Mouse (Mus musculus) intestine, embryonic 16.5 days (tissue): ENCODE measurements at regions not wholly inside any gene's neighbourhood (a gene's known extent, or its start where the extent isn't known, plus 50 kb on each side); places are given as distances from the start of the nearest gene placed in this dataset.

Experiments
- ATAC-seq: fragments of 200-750 bp; cut with Nextera tagmentation; 2 replicates; pipeline ENCODE4 v1.8.0; 2017; ENCODE audit warnings: moderate TSS enrichment, moderate library complexity
- H3K27ac ChIP-seq: fragments of 300-500 bp; sonication (generic); 2 replicates; pipeline ENCODE4 v1.5.1; 2014; ENCODE audit warnings: mild to moderate bottlenecking, low read length
- H3K27me3 ChIP-seq: fragments of 300-500 bp; sonication (generic); replicated peaks from 2 replicates; pipeline ENCODE4 v1.6.1; 2014; ENCODE audit warnings: low read length, control low read depth, mixed read lengths; ENCODE audit not compliant: control insufficient read depth, insufficient read depth
- H3K36me3 ChIP-seq: fragments of 300-500 bp; sonication (generic); 2 replicates; pipeline ENCODE4 v1.6.1; 2014; ENCODE audit warnings: low read length, control low read depth; ENCODE audit not compliant: control insufficient read depth, insufficient read depth
- H3K4me1 ChIP-seq: fragments of 300-500 bp; sonication (generic); 2 replicates; pipeline ENCODE4 v1.6.1; 2014; ENCODE audit warnings: low read length, control low read depth, mixed read lengths; ENCODE audit not compliant: control insufficient read depth, insufficient read depth
- H3K4me2 ChIP-seq: fragments of 300-500 bp; sonication (generic); 2 replicates; pipeline ENCODE4 v1.6.1; 2014; ENCODE audit warnings: low read depth, low read length, control low read depth
- H3K4me3 ChIP-seq: fragments of 300-500 bp; sonication (generic); 2 replicates; pipeline ENCODE4 v1.5.1; 2014; ENCODE audit warnings: mild to moderate bottlenecking, low read length
- H3K9ac ChIP-seq: fragments of 300-500 bp; sonication (generic); 2 replicates; pipeline ENCODE4 v1.6.1; 2014; ENCODE audit warnings: low read depth, low read length
- H3K9me3 ChIP-seq: fragments of 300-500 bp; sonication (generic); 2 replicates; pipeline ENCODE4 v1.6.1; 2016; ENCODE audit warnings: low read length, control low read depth; ENCODE audit not compliant: control insufficient read depth
- WGBS: fragments of 180-500 bp; shearing (Covaris S2); extraction: QIAGEN DNeasy Blood & Tissue Kit; methylation state at CpG from one replicate; pipeline ENCODE4 v1.1.7; 2014; 5-methylcytosine and 5-hydroxymethylcytosine counted together

DNA sequence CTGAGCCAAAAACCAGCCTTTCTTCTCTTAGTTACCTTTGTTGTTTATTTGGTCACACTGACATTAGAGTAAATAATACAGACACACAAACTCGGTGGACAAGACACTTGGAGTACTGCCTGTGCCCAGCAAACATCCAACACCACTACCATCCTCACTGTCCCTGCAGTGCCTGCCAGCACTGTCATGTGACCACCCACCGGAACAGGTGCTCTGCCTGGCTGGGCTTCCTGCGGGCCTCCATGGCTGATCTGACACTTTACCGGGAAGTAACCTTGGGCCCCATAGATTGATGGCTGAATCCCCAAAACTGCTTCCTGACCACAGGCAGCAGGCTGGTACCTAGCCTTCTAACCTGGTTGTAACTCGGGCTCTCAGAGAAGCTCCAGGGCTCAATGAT lies 175.2 kb upstream of the Agap1 start:
- ATAC-seq = no peak
- 63% methylated on average over 5 of the region's 5 CpGs for WGBS
- no peaks in the 10 kb centered on the region for H3K27me3 ChIP-seq

GRCm38 (mm10) chr1:89281107-89281655 lies 173.4 kb upstream of the Agap1 start:
- Histone ChIP-seq H3K4me2 (no peak overlapping the region), H3K27ac (no peak overlapping the region), H3K9me3 (no peaks in the 10 kb centered on the region), H3K4me1 (no peaks in the 10 kb centered on the region; the same call in 1 of the 2 replicates), H3K36me3 (no peaks in the 10 kb centered on the region), H3K9ac (no peak overlapping the region), H3K27me3 (no peaks in the 10 kb centered on the region), H3K4me3 (no peak overlapping the region)
- WGBS = 63% methylated on average over 1 of the region's 1 CpGs
- no peak for ATAC-seq

More for the DNA sequence above, 175.2 kb upstream of the Agap1 start:
- Histone ChIP-seq H3K9ac (no peak overlapping the region), H3K9me3 (no peaks in the 10 kb centered on the region), H3K4me1 (no peaks in the 10 kb centered on the region; the same call in 1 of the 2 replicates), H3K36me3 (no peaks in the 10 kb centered on the region), H3K4me2 (no peak overlapping the region), H3K4me3 (no peak overlapping the region), H3K27ac (no peak overlapping the region)

- Histone ChIP-seq H3K9ac (no peak overlapping the region), H3K36me3 (no peaks in the 10 kb centered on the region), H3K4me1 (no peaks in the 10 kb centered on the region; the same call in 1 of the 2 replicates), H3K9me3 (no peaks in the 10 kb centered on the region), H3K4me2 (no peak overlapping the region), H3K27me3 (no peaks in the 10 kb centered on the region), H3K27ac (no peak overlapping the region), H3K4me3 (no peak overlapping the region)
- WGBS = 77% methylated on average over 4 of the region's 4 CpGs
- ATAC-seq = no peak
Measured at GRCm38 (mm10) chr1:89285041-89285440, 169.6 kb upstream of the Agap1 start.

DNA sequence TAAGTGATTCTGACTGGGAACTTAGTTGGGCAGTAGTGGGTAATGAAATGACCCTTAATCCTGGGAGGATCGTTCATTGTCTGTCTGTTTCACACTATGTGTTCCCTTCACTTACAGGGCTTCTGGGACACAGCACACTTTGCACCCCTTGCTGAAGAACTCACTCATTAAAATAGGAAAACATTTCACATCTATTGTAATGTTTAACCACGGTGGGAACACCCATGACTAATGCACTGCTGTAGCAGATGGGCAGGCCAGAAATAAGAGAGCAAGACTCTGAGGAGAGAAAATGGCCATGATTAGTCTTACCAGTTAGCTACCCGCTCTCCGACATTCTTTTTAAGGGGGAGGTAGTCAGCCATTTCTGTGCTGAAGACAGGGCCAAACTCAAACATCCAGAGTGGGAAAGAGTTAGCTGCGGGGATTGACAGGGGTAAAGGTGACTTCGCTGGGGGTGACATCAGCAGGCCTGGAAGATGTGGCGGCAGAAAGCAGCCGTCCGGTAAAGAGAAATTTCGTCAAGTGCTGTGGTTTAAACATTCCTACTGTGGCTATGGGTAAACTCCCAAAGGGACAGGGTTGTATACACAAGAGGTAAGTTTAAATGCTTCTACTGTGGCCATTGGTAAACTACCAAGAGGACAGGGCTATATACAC lies 167.3 kb upstream of the Agap1 start:
- no peak overlapping the region for H3K27ac ChIP-seq
- H3K9me3 ChIP-seq = no peaks in the 10 kb centered on the region
- H3K4me1 ChIP-seq = no peaks in the 10 kb centered on the region
- WGBS = 77% methylated on average over 10 of the region's 10 CpGs
- H3K36me3 ChIP-seq = no peaks in the 10 kb centered on the region
- H3K4me3 ChIP-seq = no peak overlapping the region
- no peaks in the 10 kb centered on the region for H3K27me3 ChIP-seq
- ATAC-seq = no peak
- no peak overlapping the region for H3K9ac ChIP-seq
- no peak overlapping the region for H3K4me2 ChIP-seq

- H3K4me3 ChIP-seq = no peak overlapping the region
- no peaks in the 10 kb centered on the region for H3K4me1 ChIP-seq
- H3K4me2 ChIP-seq = no peak overlapping the region
- no peak overlapping the region for H3K27ac ChIP-seq
- no peak overlapping the region for H3K9ac ChIP-seq
- ATAC-seq = no peak
- no peaks in the 10 kb centered on the region for H3K36me3 ChIP-seq
- H3K9me3 ChIP-seq = no peaks in the 10 kb centered on the region
- no peaks in the 10 kb centered on the region for H3K27me3 ChIP-seq
Measured at GRCm38 (mm10) chr1:89288001-89288400, 166.6 kb upstream of the Agap1 start.

- H3K9me3 ChIP-seq = no peaks in the 10 kb centered on the region
- 84% methylated on average over 2 of the region's 2 CpGs for WGBS
- ATAC-seq = no peak
- no peak overlapping the region for H3K27ac ChIP-seq
- H3K9ac ChIP-seq = no peak overlapping the region
- no peaks in the 10 kb centered on the region for H3K27me3 ChIP-seq
- no peak overlapping the region for H3K4me2 ChIP-seq
- H3K36me3 ChIP-seq = no peaks in the 10 kb centered on the region
- no peaks in the 10 kb centered on the region for H3K4me1 ChIP-seq
- no peak overlapping the region for H3K4me3 ChIP-seq
Measured at GRCm38 (mm10) chr1:89288921-89289320, 165.7 kb upstream of the Agap1 start.

- no peaks in the 10 kb centered on the region for H3K4me1 ChIP-seq
- no peak overlapping the region for H3K4me3 ChIP-seq
- H3K36me3 ChIP-seq = no peaks in the 10 kb centered on the region
- no peaks in the 10 kb centered on the region for H3K9me3 ChIP-seq
- no peak overlapping the region for H3K27ac ChIP-seq
- WGBS = 85% methylated on average over 3 of the region's 3 CpGs
- no peaks in the 10 kb centered on the region for H3K27me3 ChIP-seq
- H3K9ac ChIP-seq = no peak overlapping the region
- ATAC-seq = no peak
- no peak overlapping the region for H3K4me2 ChIP-seq
Measured at GRCm38 (mm10) chr1:89296691-89297090, 157.9 kb upstream of the Agap1 start.

GRCm38 (mm10) chr1:89297766-89298165 lies 156.8 kb upstream of the Agap1 start:
- WGBS = 86% methylated on average over 11 of the region's 11 CpGs
- no peak overlapping the region for H3K9ac ChIP-seq
- no peak overlapping the region for H3K4me2 ChIP-seq
- ATAC-seq = no peak
- H3K4me3 ChIP-seq = no peak overlapping the region
- no peaks in the 10 kb centered on the region for H3K27me3 ChIP-seq
- 0 out of 2 replicates have a peak, but pooled peaks cover 4% of the 10 kb centered on the region for H3K4me1 ChIP-seq
- H3K9me3 ChIP-seq = no peaks in the 10 kb centered on the region
- no peak overlapping the region for H3K27ac ChIP-seq
- H3K36me3 ChIP-seq = no peaks in the 10 kb centered on the region

DNA sequence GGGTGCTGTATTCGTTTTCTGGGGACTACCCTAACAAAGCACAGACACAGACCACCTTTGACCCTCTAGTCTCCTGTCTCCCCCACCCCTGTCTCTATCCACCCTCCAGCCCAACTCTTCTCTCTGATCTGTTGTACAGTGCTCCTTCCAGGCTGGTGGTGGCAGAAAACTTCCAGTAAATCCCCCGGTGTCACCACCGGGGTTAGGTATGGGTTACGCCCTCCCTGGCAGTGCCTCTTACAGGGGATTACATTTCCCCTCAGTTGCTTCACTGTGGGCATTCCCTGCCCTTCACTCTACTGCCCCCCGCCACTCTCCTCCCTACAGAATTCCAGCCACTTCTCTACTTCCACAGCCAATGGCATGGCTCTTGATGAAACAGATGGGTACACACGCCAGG lies 153.5 kb upstream of the Agap1 start:
- H3K9me3 ChIP-seq = no peaks in the 10 kb centered on the region; the same call in 1 of the 2 replicates
- H3K9ac ChIP-seq = no peak overlapping the region
- no peak overlapping the region for H3K27ac ChIP-seq
- no peak overlapping the region for H3K4me3 ChIP-seq
- H3K4me1 ChIP-seq = 0 out of 2 replicates have a peak, but pooled peaks cover 4% of the 10 kb centered on the region
- WGBS = 90% methylated on average over 6 of the region's 6 CpGs
- no peaks in the 10 kb centered on the region for H3K27me3 ChIP-seq
- no peaks in the 10 kb centered on the region for H3K36me3 ChIP-seq
- ATAC-seq = no peak
- no peak overlapping the region for H3K4me2 ChIP-seq
